Mouse (Mus musculus): ENCODE measurements around the gene Hvcn1. TPM values are rescaled to one million over a fixed set of nuclear protein-coding genes. Genes with fewer than 3 reads are reported as not detected.
"Not testable (repeated sequence)": the region's sequence is repeated elsewhere in the genome, so short reads cannot be mapped to it uniquely, and the experiment has no call there.

Hvcn1 gene
- polyA plus RNA-seq, 1 experiment from 2014 or later, result 2.6 TPM

DNA sequence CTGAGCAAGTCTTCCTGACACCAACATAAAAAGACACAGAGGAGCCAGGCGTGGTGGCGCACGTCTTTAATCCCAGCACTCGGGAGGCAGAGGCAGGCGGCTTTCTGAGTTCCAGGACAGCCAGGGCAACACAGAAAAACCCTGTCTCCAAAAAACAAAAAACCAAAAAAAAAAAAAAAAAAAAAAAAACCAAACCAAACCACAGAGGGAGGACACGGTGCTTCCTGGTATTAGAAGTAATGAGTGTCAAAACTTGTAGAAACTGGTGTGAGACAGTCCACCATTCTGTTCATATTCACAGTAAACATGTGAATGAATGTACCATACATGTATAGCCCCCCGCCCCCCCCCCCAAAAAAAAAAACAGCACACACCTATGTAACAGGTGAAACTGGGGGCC is 30.6 kb upstream of the Hvcn1 start:
- Histone ChIP-seq H3K4me3 (no peak overlapping the region), H3K36me3 (peaks cover 41% of the 10 kb centered on the region), H3K9me3 (replicated peaks) (no peaks in the 10 kb centered on the region), H3K4me2 (no peak overlapping the region), H3K4me1 (replicated peaks) (no peaks in the 10 kb centered on the region), H3K27me3 (no peaks in the 10 kb centered on the region), H3K27ac (no peak overlapping the region), H3K9ac (no peak overlapping the region)
- ATAC-seq (replicated peaks; ENCODE audit: insufficient number of reproducible peaks, insufficient read depth, low FRiP score, low read depth), result no peak
- 91% methylated on average over 7 of the region's 7 CpGs for WGBS

DNA sequence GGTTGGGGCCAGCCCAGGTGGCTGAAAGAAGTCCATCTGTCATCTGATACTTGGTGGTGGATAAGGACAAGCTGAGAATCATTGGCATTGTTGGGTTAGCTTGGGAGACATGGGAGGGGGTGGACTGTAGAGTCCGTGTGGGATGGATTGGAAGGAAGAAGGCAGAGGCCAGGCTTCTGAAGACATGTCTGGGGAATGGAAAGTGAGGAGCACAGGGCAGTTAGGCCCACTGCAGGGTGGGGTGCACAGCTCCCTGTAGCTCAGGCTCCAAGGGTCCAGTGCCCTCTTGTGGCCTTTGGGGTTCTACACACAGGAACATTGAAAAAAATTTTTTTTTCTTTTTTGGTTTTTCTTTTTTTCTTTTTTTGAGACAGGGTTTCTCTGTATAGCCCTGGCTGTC is 30.2 kb upstream of the Hvcn1 start:
- Histone ChIP-seq H3K9ac (no peak overlapping the region), H3K36me3 (peaks cover 36% of the 10 kb centered on the region), H3K4me1 (replicated peaks) (no peaks in the 10 kb centered on the region), H3K27ac (no peak overlapping the region), H3K9me3 (replicated peaks) (no peaks in the 10 kb centered on the region), H3K27me3 (no peaks in the 10 kb centered on the region), H3K4me2 (no peak overlapping the region), H3K4me3 (no peak overlapping the region)
- ATAC-seq (replicated peaks; ENCODE audit: insufficient number of reproducible peaks, insufficient read depth, low FRiP score, low read depth), result peak; percentile 66; the same call in 1 of the 2 replicates
- WGBS, result 41% methylated on average over 1 of the region's 1 CpGs

DNA sequence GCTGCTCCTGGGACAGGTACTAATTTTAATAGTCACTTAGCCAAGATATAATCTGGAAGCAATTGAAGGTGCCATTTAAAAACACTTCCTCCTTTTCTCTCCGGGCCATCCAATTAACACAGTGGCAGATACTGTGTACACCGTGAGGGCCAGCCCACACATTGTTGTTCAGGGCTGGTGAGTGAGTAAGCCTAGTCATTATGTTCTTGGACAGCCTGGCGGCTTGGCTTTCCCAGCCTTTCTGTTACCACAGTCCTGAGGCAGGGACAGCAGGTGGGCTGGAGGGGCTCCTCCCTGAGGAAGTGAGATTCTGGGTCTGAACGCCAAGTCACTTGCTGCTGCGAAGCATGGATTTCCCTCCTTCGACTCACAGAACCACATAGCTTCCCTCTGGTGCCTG is 26.9 kb upstream of the Hvcn1 start:
- no peak overlapping the region for H3K4me2 ChIP-seq
- 54% methylated on average over 6 of the region's 6 CpGs for WGBS
- no peak for ATAC-seq (replicated peaks; ENCODE audit: insufficient number of reproducible peaks, insufficient read depth, low FRiP score, low read depth)
- H3K27me3 ChIP-seq, result no peaks in the 10 kb centered on the region
- no peaks in the 10 kb centered on the region for H3K9me3 ChIP-seq (replicated peaks)
- no peaks in the 10 kb centered on the region for H3K4me1 ChIP-seq (replicated peaks)
- peaks cover 13% of the 10 kb centered on the region for H3K36me3 ChIP-seq
- H3K9ac ChIP-seq, result no peak overlapping the region
- no peak overlapping the region for H3K4me3 ChIP-seq
- H3K27ac ChIP-seq, result no peak overlapping the region

DNA sequence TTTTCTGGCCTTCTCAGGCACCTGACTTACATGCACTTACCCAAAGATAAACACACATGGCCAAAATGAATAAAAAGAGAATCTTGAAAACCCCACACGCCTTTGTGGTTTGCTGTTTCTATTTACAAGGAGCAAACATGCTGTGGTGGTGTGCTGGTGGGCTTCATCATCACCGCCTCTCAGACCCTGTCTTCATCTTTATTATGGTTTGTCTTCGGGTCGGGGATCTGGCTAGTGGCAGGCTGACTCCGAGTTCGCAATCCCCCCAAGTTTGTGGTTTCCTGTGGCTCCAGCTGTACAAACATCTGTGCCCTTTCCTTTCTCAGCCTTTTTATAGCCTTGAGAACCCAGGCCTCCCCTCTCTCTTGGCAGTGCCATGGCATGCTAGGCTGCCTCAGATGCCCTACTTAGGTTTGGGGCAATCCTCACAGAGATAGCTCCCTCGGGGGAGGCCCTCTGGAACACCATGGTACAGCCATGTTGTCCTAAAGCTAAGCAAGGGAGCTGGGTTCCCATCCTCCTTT is 22.3 kb upstream of the Hvcn1 start:
- Histone ChIP-seq H3K36me3 (no peaks in the 10 kb centered on the region), H3K9me3 (replicated peaks) (no peaks in the 10 kb centered on the region), H3K4me3 (no peak overlapping the region), H3K27ac (no peak overlapping the region), H3K9ac (no peak overlapping the region), H3K27me3 (no peaks in the 10 kb centered on the region), H3K4me1 (replicated peaks) (no peaks in the 10 kb centered on the region), H3K4me2 (no peak overlapping the region)
- WGBS, result 76% methylated on average over 7 of the region's 7 CpGs
- no peak for ATAC-seq (replicated peaks; ENCODE audit: insufficient number of reproducible peaks, insufficient read depth, low FRiP score, low read depth)

DNA sequence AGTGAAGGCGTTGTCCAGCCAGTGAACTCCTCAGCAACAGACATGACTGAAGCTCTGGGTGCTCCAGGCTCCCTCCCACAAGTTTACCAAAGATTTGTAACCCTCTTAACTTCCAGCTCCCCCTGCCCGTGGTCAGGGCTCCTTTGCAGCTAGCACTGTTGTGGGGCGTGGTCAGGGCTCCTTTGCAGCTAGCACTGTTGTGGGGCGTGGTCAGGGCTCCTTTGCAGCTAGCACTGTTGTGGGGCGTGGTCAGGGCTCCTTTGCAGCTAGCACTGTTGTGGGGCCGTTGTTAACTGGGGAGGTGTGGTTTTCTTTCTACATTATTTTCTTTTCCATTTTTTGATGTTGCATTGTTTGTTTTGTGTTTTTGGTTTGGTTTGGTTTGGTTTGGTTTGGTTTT is 21.7 kb upstream of the Hvcn1 start:
- not testable (repeated sequence) for H3K36me3 ChIP-seq; ATAC-seq (replicated peaks; ENCODE audit: insufficient number of reproducible peaks, insufficient read depth, low FRiP score, low read depth); H3K9ac ChIP-seq; H3K4me1 ChIP-seq (replicated peaks); H3K9me3 ChIP-seq (replicated peaks); H3K4me3 ChIP-seq; H3K27me3 ChIP-seq; H3K27ac ChIP-seq; H3K4me2 ChIP-seq
- WGBS, result 86% methylated on average over 6 of the region's 6 CpGs

DNA sequence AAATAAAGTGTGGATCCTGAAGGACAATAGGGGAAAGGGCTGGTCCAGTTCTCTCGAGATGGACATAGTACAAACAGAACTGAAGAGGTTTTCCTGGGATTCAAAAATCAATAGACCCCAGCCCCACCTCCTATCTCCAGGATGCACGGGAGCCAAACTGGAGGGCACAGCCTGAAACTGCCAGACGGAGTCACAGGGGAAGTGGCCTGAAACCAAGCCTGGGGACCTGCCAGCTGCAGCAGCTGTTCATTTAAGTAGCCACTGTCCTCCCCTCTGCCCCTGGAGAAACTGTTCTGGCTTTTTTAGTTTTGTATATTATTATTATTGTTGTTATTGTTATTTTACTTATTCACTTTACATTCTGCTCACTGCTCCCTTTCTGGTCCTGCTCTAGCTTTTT is 17.5 kb upstream of the Hvcn1 start:
- Histone ChIP-seq H3K4me3 (no peak overlapping the region), H3K27ac (no peak overlapping the region), H3K27me3 (no peaks in the 10 kb centered on the region), H3K36me3 (no peaks in the 10 kb centered on the region), H3K9me3 (replicated peaks) (no peaks in the 10 kb centered on the region), H3K4me2 (no peak overlapping the region), H3K4me1 (replicated peaks) (no peaks in the 10 kb centered on the region), H3K9ac (no peak overlapping the region)
- WGBS, result 34% methylated on average over 3 of the region's 3 CpGs
- ATAC-seq (replicated peaks; ENCODE audit: insufficient number of reproducible peaks, insufficient read depth, low FRiP score, low read depth), result no peak

DNA sequence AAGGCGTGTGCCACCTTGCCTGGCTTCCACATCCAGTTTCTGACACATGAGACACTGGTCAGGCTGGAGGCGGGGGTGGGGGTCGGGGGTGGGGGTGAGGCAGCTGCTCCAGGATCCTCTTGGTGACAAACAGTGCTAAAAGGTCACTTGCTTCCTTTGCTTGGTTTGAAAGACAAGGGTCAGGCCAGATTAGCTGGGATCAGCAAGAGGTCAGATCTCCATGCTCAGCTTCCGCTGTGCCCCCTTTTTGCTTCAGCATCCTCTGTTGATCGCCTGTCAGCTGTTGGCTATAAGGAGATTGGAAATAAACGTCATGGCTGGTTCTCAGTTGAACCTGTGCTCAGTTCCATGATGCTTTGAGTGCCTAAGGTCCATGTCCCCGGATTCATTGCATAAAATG is 16.1 kb upstream of the Hvcn1 start:
- no peak for ATAC-seq (replicated peaks; ENCODE audit: insufficient number of reproducible peaks, insufficient read depth, low FRiP score, low read depth)
- 56% methylated on average over 7 of the region's 7 CpGs for WGBS
- no peaks in the 10 kb centered on the region for H3K27me3 ChIP-seq
- H3K9ac ChIP-seq, result no peak overlapping the region
- H3K9me3 ChIP-seq (replicated peaks), result no peaks in the 10 kb centered on the region
- H3K27ac ChIP-seq, result no peak overlapping the region
- no peak overlapping the region for H3K4me2 ChIP-seq
- H3K36me3 ChIP-seq, result no peaks in the 10 kb centered on the region
- H3K4me3 ChIP-seq, result no peak overlapping the region
- no peaks in the 10 kb centered on the region for H3K4me1 ChIP-seq (replicated peaks)

DNA sequence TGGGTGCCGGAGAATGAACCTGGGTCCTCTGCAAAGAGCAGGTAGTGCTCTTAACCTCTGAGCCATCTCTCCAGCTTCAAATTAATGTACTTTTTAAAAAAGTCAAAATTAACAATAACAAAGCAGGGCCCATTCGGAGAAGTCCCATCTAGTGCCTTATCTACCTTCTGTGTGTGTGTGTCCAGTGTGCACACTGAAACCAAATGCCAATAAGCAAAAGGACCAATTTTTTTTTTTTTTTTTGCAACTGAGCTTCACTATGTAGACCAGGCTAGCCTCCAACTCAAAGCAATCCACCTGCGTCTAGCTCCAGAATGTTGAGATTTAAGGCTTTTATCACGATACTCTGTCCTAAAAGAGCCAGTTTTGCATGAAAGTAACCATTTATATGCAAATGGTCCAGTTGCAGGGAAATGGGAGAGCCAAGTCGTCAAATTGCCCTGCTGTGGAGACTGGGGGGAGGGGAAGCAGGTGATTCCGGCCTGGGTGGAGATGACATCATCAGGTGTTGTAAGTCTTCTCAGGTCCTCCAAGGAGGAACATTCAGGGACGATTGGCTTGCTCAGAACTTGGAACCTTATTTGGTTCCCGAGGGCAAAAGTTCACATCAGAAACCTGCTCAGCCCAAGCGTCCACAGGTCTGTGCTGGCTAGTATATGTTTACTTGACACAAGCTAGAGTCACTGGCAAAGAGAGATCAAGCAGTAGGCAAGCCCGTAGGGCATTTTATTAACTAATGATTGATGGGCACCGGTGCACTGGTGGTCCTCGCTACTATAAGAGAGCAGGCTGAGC is 15.1 kb upstream of the Hvcn1 start:
- no peak for ATAC-seq (replicated peaks; ENCODE audit: insufficient number of reproducible peaks, insufficient read depth, low FRiP score, low read depth)
- Histone ChIP-seq H3K4me3 (no peak overlapping the region), H3K27me3 (no peaks in the 10 kb centered on the region), H3K4me2 (no peak overlapping the region), H3K9me3 (replicated peaks) (no peaks in the 10 kb centered on the region), H3K36me3 (no peaks in the 10 kb centered on the region), H3K9ac (no peak overlapping the region), H3K4me1 (replicated peaks) (no peaks in the 10 kb centered on the region), H3K27ac (no peak overlapping the region)
- WGBS, result 74% methylated on average over 12 of the region's 12 CpGs

DNA sequence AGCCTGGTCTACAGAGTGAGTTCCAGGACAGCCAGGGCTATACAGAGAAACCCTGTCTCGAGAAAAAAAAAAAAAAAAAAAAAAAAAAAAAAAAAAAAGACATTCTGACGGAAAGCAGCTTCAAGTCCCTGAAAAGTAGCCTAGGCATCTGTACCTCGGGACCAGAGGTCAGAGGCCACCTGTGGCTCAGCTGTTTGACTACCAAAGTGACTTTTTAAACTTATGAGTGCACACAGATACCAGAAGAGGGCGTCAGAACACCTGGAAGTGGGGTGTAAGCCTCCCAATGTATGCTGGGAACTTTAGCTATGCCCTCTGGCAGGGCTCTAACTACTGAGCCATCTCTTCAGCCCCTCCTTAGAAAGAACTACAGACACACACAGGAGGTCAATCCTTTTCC is 14.3 kb upstream of the Hvcn1 start:
- ATAC-seq (replicated peaks; ENCODE audit: insufficient number of reproducible peaks, insufficient read depth, low FRiP score, low read depth), result no peak
- Histone ChIP-seq H3K36me3 (no peaks in the 10 kb centered on the region), H3K4me3 (no peak overlapping the region), H3K27me3 (no peaks in the 10 kb centered on the region), H3K4me2 (no peak overlapping the region), H3K9me3 (replicated peaks) (no peaks in the 10 kb centered on the region), H3K9ac (no peak overlapping the region), H3K4me1 (replicated peaks) (no peaks in the 10 kb centered on the region), H3K27ac (no peak overlapping the region)
- 69% methylated on average over 4 of the region's 4 CpGs for WGBS

DNA sequence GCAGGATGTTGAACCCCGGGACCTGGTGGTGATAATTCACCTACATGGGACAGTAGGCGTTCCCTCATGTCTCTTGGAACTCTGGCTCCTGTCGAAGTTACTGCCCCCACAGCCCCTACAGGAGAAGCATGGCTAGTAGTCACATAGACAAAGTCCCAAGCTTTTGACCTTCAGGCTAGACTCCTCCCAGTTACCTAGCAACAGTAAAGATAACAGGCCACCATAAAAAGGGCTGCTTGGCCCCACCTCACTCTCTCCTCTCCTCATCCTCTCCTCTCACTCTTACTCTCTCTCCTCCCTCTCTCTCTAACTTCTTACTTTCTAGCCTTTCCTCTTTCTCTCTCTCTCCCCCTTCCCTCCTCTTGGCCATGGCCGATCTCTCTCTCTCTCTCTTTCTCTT is 5.7 kb upstream of the Hvcn1 start:
- Histone ChIP-seq H3K9me3 (replicated peaks) (no peaks in the 10 kb centered on the region), H3K9ac (no peak overlapping the region), H3K4me3 (no peak overlapping the region), H3K27ac (no peak overlapping the region), H3K27me3 (no peaks in the 10 kb centered on the region), H3K4me2 (no peak overlapping the region), H3K36me3 (no peaks in the 10 kb centered on the region), H3K4me1 (replicated peaks) (no peaks in the 10 kb centered on the region)
- no peak for ATAC-seq (replicated peaks; ENCODE audit: insufficient number of reproducible peaks, insufficient read depth, low FRiP score, low read depth)
- WGBS, result 87% methylated on average over 4 of the region's 4 CpGs

DNA sequence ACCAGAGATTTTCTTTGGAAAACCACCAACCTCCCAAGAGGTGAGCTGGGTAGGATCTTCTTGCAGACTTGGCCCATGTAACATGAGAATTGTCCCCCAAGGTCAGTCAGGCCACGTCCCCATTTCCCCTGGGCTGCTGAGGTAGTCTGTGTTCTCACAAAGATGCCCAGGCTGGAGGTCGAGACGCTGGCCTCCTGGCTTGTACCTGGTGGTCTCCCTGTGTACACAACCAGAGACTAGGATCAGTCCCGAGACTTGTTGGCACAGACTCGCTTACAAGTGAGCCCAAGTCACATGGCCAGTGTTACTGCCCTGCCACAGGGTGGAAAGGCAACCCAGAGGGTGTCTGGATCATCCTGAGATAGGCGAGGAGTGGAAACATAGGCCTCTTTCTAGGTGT is 4.7 kb upstream of the Hvcn1 start:
- Histone ChIP-seq H3K27ac (no peak overlapping the region), H3K4me2 (no peak overlapping the region), H3K36me3 (no peaks in the 10 kb centered on the region), H3K27me3 (no peaks in the 10 kb centered on the region), H3K4me3 (no peak overlapping the region), H3K9me3 (replicated peaks) (no peaks in the 10 kb centered on the region), H3K9ac (no peak overlapping the region), H3K4me1 (replicated peaks) (no peaks in the 10 kb centered on the region)
- no peak for ATAC-seq (replicated peaks; ENCODE audit: insufficient number of reproducible peaks, insufficient read depth, low FRiP score, low read depth)
- WGBS, result 84% methylated on average over 6 of the region's 6 CpGs

DNA sequence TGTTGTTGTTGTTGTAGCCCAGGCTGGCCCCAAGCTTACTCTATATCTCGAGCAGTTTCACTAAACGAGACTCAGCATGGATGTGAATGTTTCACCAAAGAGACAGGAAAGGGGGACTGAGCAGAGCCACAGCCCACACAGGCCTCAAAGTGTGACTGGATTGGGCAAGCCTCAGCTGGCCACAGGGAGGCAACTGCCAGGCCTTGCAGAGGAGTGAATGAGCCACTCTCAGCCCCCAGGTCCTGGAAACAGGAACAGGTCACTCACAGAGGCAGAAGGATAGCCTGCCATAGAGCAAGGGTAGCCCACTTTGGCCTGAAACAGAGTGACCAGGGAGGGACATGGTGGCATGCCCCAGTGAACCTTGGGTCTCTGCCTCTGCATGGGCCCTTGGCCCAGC is 2.4 kb upstream of the Hvcn1 start:
- no peak overlapping the region for H3K4me3 ChIP-seq
- no peak overlapping the region for H3K4me2 ChIP-seq
- H3K4me1 ChIP-seq (replicated peaks), result peaks cover 3% of the 10 kb centered on the region; the same call in 1 of the 2 replicates
- H3K27ac ChIP-seq, result no peak overlapping the region
- 59% methylated on average over 2 of the region's 2 CpGs for WGBS
- ATAC-seq (replicated peaks; ENCODE audit: insufficient number of reproducible peaks, insufficient read depth, low FRiP score, low read depth), result no peak
- H3K36me3 ChIP-seq, result no peaks in the 10 kb centered on the region
- no peaks in the 10 kb centered on the region for H3K27me3 ChIP-seq
- no peaks in the 10 kb centered on the region for H3K9me3 ChIP-seq (replicated peaks)
- H3K9ac ChIP-seq, result no peak overlapping the region

Data from heart, embryonic 15.5 days (tissue).